Mouse (Mus musculus) left cerebral cortex, postnatal 4 days (tissue): ENCODE measurements at regions not wholly inside any gene's neighbourhood (a gene's known extent, or its start where the extent isn't known, plus 50 kb on each side); places are given as distances from the start of the nearest gene placed in this dataset. TPM values are rescaled to one million over a fixed set of nuclear protein-coding genes. Genes with fewer than 3 reads are reported as not detected.

Experiments
- DNase-seq: peaks from one replicate; pipeline ENCODE4 v3.0.0-alpha.2; 2022
- intact Hi-C: fragments of 180-260 bp; cut with DNase I; formaldehyde crosslinking; loops from one replicate; pipeline ENCODE4 v1.15.1; 2025
- microRNA-seq: library from miRNA; unstranded; fragments of <30 nt; microRNA quantifications from one replicate; pipeline ENCODE4 v1.2.0, GENCODE M21; 2022

- DNase-seq: peak; percentile 46
- intact Hi-C loops: no loop called here
These were observed 61.7 kb upstream of the Zbtb40 start for GRCm38 (mm10) chr4:137110276-137110675.

DNA sequence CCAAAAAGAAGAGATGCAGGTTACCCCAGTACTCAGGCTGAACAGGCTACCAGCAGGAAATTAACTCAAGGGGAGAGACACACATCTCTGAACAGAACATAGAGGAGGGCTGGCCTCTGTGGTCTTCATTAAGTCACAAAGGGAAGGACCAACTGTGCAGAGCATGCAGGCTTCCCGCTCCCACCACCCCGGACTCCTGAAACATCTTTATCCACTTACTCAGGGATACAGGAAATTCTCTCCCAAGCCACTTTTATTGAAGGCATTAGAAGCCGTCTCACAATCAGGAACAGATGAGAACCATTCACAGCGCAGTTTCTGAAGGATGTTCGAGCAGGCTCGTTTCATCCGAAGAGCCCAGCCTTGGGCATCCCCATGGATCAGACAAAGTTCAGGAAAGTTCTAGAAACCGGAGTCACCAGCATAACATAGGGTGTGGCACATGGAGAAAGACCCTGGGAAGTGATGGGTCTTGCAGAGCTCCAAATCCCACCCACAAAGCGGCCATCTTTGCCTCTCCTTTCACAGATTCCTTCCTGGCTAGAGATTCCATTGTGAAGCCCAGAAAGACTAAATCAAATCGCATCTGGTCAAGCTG is 55.9 kb upstream of the Zbtb40 start:
- intact Hi-C loops: no loop called here
- no peak for DNase-seq

GRCm38 (mm10) chr4:137101169-137101568 is 52.6 kb upstream of the Zbtb40 start:
- intact Hi-C loops: no loop called here
- no peak for DNase-seq

GRCm38 (mm10) chr4:137100756-137101155 is 52.2 kb upstream of the Zbtb40 start:
- no peak for DNase-seq
- intact Hi-C loops: no loop called here

Small RNA genes lying in the stretch of these regions (microRNA-seq; reads per million reads assigned to microRNA genes)
- gene Gm23263 (not detected), gene Gm25399 (not detected)
